ENCODE assay signal across 18 mouse cellular contexts in genomic region chr12:60584846-60585245, GRCm38 (mm10).
DNase-seq lines count a peak whose midpoint lies in the region; ATAC-seq and TF ChIP-seq lines count a peak whose summit lies in the region.
"Had no signal": no experiment of that assay in that cellular context is flagged by ENCODE, and none has a peak within 500 bp of the region (broad histone marks: within the 10 kb centered on the region; RNA-seq: fewer than 3 reads in every experiment).

No protein-coding gene starts in this region.

- H3K36me3 ChIP-seq in forebrain, postnatal 0 days (ENCODE audit: insufficient read depth) = no peaks in the 10 kb centered on the region
- no peaks in the 10 kb centered on the region for H3K36me3 ChIP-seq in forebrain, embryonic 13.5 days (ENCODE audit: poor library complexity, severe bottlenecking)
- no peaks in the 10 kb centered on the region for H3K36me3 ChIP-seq in E14TG2a.4 (ENCODE audit: insufficient read depth, low read length)
- H3K36me3 ChIP-seq: embryonic facial prominence, embryonic 13.5 days; hindbrain, embryonic 10.5 days; lung, embryonic 15.5 days; stomach, embryonic 15.5 days had no signal

- H3K9me3 ChIP-seq in forebrain, postnatal 0 days (ENCODE audit: low read length) = no peaks in the 10 kb centered on the region
- H3K9me3 ChIP-seq in forebrain, embryonic 13.5 days (replicated peaks) = no peaks in the 10 kb centered on the region
- H3K9me3 ChIP-seq in E14TG2a.4 (ENCODE audit: low read length) = no peaks in the 10 kb centered on the region
- H3K9me3 ChIP-seq: embryonic facial prominence, embryonic 13.5 days; hindbrain, embryonic 10.5 days; lung, embryonic 15.5 days; stomach, embryonic 15.5 days had no signal

- H3K27ac ChIP-seq in forebrain, postnatal 0 days (ENCODE audit: low read depth, low read length) = no peak overlapping the region
- no peak overlapping the region for H3K27ac ChIP-seq in forebrain, embryonic 13.5 days
- H3K27ac ChIP-seq in layer of hippocampus, adult 2 months = no peak overlapping the region
- H3K27ac ChIP-seq: embryonic facial prominence, embryonic 13.5 days; gastrocnemius, adult 2 months; hindbrain, embryonic 10.5 days; lung, embryonic 15.5 days; stomach, embryonic 15.5 days had no signal

- ATAC-seq in forebrain, postnatal 0 days = no peak
- ATAC-seq in forebrain, embryonic 13.5 days = no peak
- ATAC-seq in erythroblast, adult 5-6 weeks (replicated peaks; ENCODE audit: low FRiP score, poor library complexity, severe bottlenecking) = no peak
- ATAC-seq: forebrain, embryonic 14.5 days; Patski had no signal

- no peak for DNase-seq in forebrain, postnatal 0 days
- DNase-seq in layer of hippocampus, adult 2 months (ENCODE audit: low spot score in 2 of 2) = no peak
- no peak for DNase-seq in layer of hippocampus, postnatal 10 days (ENCODE audit: low spot score in 2 of 2)
- peak; percentile 3 for DNase-seq in brain, adult 2 months (ENCODE audit: low read depth, low spot score)
- DNase-seq in T-cell, adult 2 months (ENCODE audit: low spot score) = no peak
- DNase-seq: adrenal gland, postnatal 14 days; gastrocnemius, adult 2 months; kidney, adult 18-20 months; thymus, postnatal 36 days had no signal

- H3K4me1 ChIP-seq in forebrain, postnatal 0 days (ENCODE audit: insufficient read depth) = no peaks in the 10 kb centered on the region
- H3K4me1 ChIP-seq in forebrain, embryonic 13.5 days = no peaks in the 10 kb centered on the region
- H3K4me1 ChIP-seq in E14TG2a.4 (replicated peaks; ENCODE audit: low read depth, low read length) = no peaks in the 10 kb centered on the region
- H3K4me1 ChIP-seq: embryonic facial prominence, embryonic 13.5 days; hindbrain, embryonic 10.5 days; lung, embryonic 15.5 days; stomach, embryonic 15.5 days had no signal

- H3K27me3 ChIP-seq in forebrain, postnatal 0 days (ENCODE audit: insufficient read depth, low read length) = no peaks in the 10 kb centered on the region
- no peaks in the 10 kb centered on the region for H3K27me3 ChIP-seq in forebrain, embryonic 13.5 days
- no peaks in the 10 kb centered on the region for H3K27me3 ChIP-seq in E14TG2a.4 (ENCODE audit: insufficient read depth, low read length)
- H3K27me3 ChIP-seq: embryonic facial prominence, embryonic 13.5 days; lung, embryonic 15.5 days; Patski; stomach, embryonic 15.5 days had no signal

- H3K4me3 ChIP-seq in forebrain, postnatal 0 days (ENCODE audit: low read depth, low read length) = no peak overlapping the region
- no peak overlapping the region for H3K4me3 ChIP-seq in forebrain, embryonic 13.5 days
- no peak overlapping the region for H3K4me3 ChIP-seq in layer of hippocampus, adult 2 months
- no peak overlapping the region for H3K4me3 ChIP-seq in E14TG2a.4 (replicated peaks; ENCODE audit: low read length)
- H3K4me3 ChIP-seq: embryonic facial prominence, embryonic 13.5 days; gastrocnemius, adult 2 months; hindbrain, embryonic 10.5 days; lung, embryonic 15.5 days; stomach, embryonic 15.5 days had no signal

- 0 out of 2 replicates have a peak, but pooled peaks have one; percentile 12 for TF ChIP-seq CTCF in forebrain, postnatal 0 days (IDR thresholded peaks at IDR 0.05; ENCODE audit: low read depth)
- peak; percentile 53 for TF ChIP-seq CTCF in layer of hippocampus, adult 2 months (conservative IDR thresholded peaks at IDR 0.05)
- TF ChIP-seq CTCF in E14TG2a.4 (conservative IDR thresholded peaks at IDR 0.05; ENCODE audit: low read length) = peak; percentile 31

- H3K9ac ChIP-seq in forebrain, postnatal 0 days = no peak overlapping the region
- H3K9ac ChIP-seq in forebrain, embryonic 13.5 days = no peak overlapping the region
- H3K9ac ChIP-seq: embryonic facial prominence, embryonic 13.5 days; lung, embryonic 15.5 days; stomach, embryonic 15.5 days had no signal

- H3K4me2 ChIP-seq in forebrain, postnatal 0 days (ENCODE audit: low read depth) = no peak overlapping the region
- H3K4me2 ChIP-seq in forebrain, embryonic 13.5 days = no peak overlapping the region
- H3K4me2 ChIP-seq: embryonic facial prominence, embryonic 13.5 days; lung, embryonic 15.5 days; stomach, embryonic 15.5 days had no signal
